Mouse (Mus musculus) heart, embryonic 11.5 days (tissue): Measurements from ENCODE around the gene Tmcc1. TPM values are rescaled to one million over a fixed set of nuclear protein-coding genes. Genes with fewer than 3 reads are reported as not detected.

Experiments used
- ATAC-seq: fragments of 200-750 bp; cut with Nextera tagmentation; replicated peaks from 2 replicates; pipeline ENCODE4 v1.8.0; 2017; ENCODE audit warnings: moderate library complexity; ENCODE audit not compliant: insufficient number of reproducible peaks, low FRiP score, low TSS enrichment
- H3K27ac ChIP-seq: fragments of 300-500 bp; sonication (generic); 2 replicates; pipeline ENCODE4 v1.5.1; 2014; ENCODE audit warnings: mild to moderate bottlenecking, low read depth, low read length
- H3K27me3 ChIP-seq: fragments of 300-500 bp; sonication (generic); 2 replicates; pipeline ENCODE4 v1.6.1; 2014; ENCODE audit warnings: mild to moderate bottlenecking, low read length, mixed read lengths; ENCODE audit not compliant: control insufficient read depth, insufficient read depth
- H3K36me3 ChIP-seq: fragments of 300-500 bp; sonication (generic); 2 replicates; pipeline ENCODE4 v1.6.1; 2014; ENCODE audit warnings: mild to moderate bottlenecking, low read length, moderate library complexity, mixed read lengths; ENCODE audit not compliant: control insufficient read depth, insufficient read depth
- H3K4me1 ChIP-seq: fragments of 300-500 bp; sonication (generic); 2 replicates; pipeline ENCODE4 v1.6.1; 2014; ENCODE audit warnings: low read length; ENCODE audit not compliant: control insufficient read depth, insufficient read depth
- H3K4me2 ChIP-seq: fragments of 300-500 bp; sonication (generic); 2 replicates; pipeline ENCODE4 v1.6.1; 2014; ENCODE audit warnings: mild to moderate bottlenecking, moderate library complexity
- H3K4me3 ChIP-seq: fragments of 300-500 bp; sonication (generic); 2 replicates; pipeline ENCODE4 v1.5.1; 2014; ENCODE audit warnings: low read depth, low read length
- H3K9ac ChIP-seq: fragments of 300-500 bp; sonication (generic); 2 replicates; pipeline ENCODE4 v1.6.1; 2014; ENCODE audit warnings: mild to moderate bottlenecking, low read depth, low read length, moderate library complexity
- H3K9me3 ChIP-seq: fragments of 300-500 bp; sonication (generic); replicated peaks from 2 replicates; pipeline ENCODE4 v1.6.1; 2016; ENCODE audit warnings: low read length; ENCODE audit not compliant: control insufficient read depth
- WGBS: fragments of 180-500 bp; shearing (Covaris S2); extraction: QIAGEN DNeasy Blood & Tissue Kit; methylation state at CpG from one replicate; pipeline ENCODE4 v1.1.7; 2014; ENCODE audit not compliant: insufficient replicate concordance; 5-methylcytosine and 5-hydroxymethylcytosine counted together
- polyA plus RNA-seq: library from polyadenylated mRNA; unstranded; fragments of >200 nt; fragmentation: Nextera tagmentation; extraction: Ambion mirVana; gene quantifications from 2 replicates; pipeline ENCODE4 v1.2.1, GENCODE M21; 2014

The Tmcc1 gene
- polyA plus RNA-seq, 1 experiment from 2014 or later, result 15.0 TPM

DNA sequence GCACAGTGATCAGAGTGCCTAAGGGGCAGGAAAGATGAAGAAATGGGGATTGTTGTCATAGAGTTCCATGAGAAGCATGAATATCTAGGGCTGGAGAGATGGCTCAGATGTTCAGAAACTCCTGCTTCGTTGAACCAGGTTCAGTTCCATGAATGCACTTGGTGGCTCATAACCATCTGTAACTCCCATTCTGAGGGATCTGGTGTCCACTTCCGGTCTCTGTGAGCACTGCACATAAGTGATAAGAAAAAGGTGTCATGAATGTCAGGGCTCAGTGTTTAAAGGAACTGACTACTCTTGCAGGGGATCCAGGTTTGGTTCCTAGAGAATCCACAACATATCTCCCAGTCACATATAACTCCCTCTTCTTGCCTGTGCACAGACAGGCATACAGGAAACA is 6.4 kb upstream of the Tmcc1 start:
- no peak overlapping the region for H3K9ac ChIP-seq
- no peak overlapping the region for H3K27ac ChIP-seq
- H3K4me1 ChIP-seq, result no peaks in the 10 kb centered on the region
- no peak overlapping the region for H3K4me3 ChIP-seq
- H3K9me3 ChIP-seq, result no peaks in the 10 kb centered on the region
- H3K27me3 ChIP-seq, result no peaks in the 10 kb centered on the region
- WGBS, result 56% methylated on average over 2 of the region's 2 CpGs
- H3K36me3 ChIP-seq, result no peaks in the 10 kb centered on the region
- H3K4me2 ChIP-seq, result no peak overlapping the region
- ATAC-seq, result no peak

DNA sequence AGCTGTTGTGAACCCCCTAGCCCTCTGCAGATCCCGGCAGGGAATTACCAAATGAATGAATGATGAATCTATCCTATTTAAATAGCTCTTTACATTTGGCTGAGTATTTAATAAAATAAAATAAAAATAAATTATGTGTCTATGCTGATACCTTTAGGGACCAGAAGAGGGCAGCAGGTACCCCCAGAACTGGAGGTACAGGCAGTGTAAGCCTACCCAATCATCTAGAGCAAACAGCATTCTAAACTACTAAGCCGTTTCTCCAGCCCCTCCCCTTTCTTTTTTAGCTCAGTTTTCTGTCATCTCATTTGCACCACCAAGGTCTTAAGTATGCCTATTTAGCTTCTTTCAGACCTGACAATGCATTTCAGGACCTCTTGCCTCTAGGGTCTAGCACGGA is 4.9 kb upstream of the Tmcc1 start:
- no peak overlapping the region for H3K27ac ChIP-seq
- H3K4me3 ChIP-seq, result no peak overlapping the region
- no peak overlapping the region for H3K4me2 ChIP-seq
- no peak for ATAC-seq
- H3K4me1 ChIP-seq, result no peaks in the 10 kb centered on the region
- no peak overlapping the region for H3K9ac ChIP-seq
- no peaks in the 10 kb centered on the region for H3K9me3 ChIP-seq
- H3K27me3 ChIP-seq, result no peaks in the 10 kb centered on the region
- 36% methylated on average over 3 of the region's 3 CpGs for WGBS
- no peaks in the 10 kb centered on the region for H3K36me3 ChIP-seq

DNA sequence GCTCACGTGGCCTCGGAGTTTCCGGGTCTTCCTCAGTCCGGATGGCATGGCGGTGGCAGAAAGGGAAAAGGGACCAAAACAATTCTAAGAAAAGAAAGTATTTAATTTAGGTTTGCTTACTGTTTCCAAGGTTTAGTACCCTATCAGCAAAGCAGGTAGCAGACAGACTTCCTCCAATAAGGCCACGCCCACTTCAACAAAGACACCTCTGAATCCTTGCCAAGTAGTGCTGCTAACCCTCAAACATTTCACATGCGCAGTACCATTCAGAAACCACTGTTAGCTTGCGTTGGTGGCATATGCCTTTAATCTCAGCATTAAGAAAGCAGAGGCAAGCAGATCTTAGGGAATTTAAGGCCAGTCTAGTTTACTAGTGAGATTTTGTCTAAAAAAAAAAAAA is 2.5 kb upstream of the Tmcc1 start:
- Histone ChIP-seq H3K4me2 (no peak overlapping the region), H3K4me3 (no peak overlapping the region), H3K27ac (no peak overlapping the region), H3K9me3 (no peaks in the 10 kb centered on the region), H3K27me3 (no peaks in the 10 kb centered on the region), H3K9ac (no peak overlapping the region), H3K4me1 (0 out of 2 replicates have a peak, but pooled peaks cover 5% of the 10 kb centered on the region), H3K36me3 (no peaks in the 10 kb centered on the region)
- 57% methylated on average over 8 of the region's 8 CpGs for WGBS
- ATAC-seq, result no peak

DNA sequence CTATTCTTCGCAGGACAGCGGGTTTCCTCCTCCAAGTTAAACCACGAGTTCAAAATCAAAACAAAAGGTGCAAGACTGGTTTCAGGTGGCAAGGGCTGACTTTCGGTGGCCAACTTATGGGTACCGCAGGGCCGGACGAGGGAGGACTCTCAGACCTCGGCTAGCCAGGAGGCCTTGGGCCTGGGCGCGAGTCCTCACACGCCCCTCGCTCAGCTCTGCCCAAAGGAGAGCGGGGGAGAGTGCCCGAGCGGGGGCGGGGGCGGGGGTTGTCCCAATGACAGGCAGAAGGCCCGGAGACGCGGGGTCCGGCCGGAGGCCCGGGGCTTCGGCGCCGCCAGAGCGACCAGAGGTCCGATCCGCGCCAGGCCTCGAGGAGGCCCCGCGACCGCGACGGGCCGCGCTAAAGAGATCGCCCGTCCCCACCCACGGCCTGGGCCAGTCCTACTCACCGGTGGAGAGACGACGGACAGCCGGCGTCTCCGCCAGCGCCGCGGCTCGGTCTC is 426 bp downstream of the Tmcc1 start:
- WGBS, result under 1% methylated on average over 40 of the region's 51 CpGs
- peaks cover 11% of the 10 kb centered on the region; the same call in 1 of the 2 replicates for H3K4me1 ChIP-seq
- peak overlapping the region; percentile 84 for H3K9ac ChIP-seq
- H3K36me3 ChIP-seq, result no peaks in the 10 kb centered on the region
- peak overlapping the region; percentile 79 for H3K4me3 ChIP-seq
- no peaks in the 10 kb centered on the region for H3K27me3 ChIP-seq
- peak; percentile 76 for ATAC-seq
- peak overlapping the region; percentile 70 for H3K27ac ChIP-seq
- H3K4me2 ChIP-seq, result peak overlapping the region; percentile 68
- no peaks in the 10 kb centered on the region for H3K9me3 ChIP-seq

DNA sequence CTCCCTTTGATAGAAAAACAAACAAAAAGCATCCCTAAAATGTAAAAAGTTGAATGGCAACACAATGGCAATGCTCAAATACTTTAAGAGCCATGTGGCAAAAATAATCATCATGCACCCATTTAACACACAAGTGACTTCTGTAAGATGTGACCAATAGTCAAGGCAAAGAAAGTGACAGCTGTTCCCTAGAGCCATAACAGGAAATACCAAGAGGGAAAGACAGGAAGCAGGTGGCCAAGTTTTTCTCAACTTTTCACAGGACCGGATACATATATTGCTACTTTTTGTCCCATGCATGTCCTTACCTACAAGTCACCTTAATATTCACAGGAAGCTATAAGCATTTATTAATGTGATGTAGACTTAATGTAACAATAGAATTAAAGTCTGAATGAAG is 3.9 kb downstream of the Tmcc1 start:
- Histone ChIP-seq H3K9me3 (no peaks in the 10 kb centered on the region), H3K36me3 (no peaks in the 10 kb centered on the region), H3K9ac (no peak overlapping the region), H3K27ac (0 out of 2 replicates have a peak overlapping the region, but pooled peaks have one; percentile 10), H3K4me2 (no peak overlapping the region), H3K27me3 (no peaks in the 10 kb centered on the region), H3K4me1 (peaks cover 11% of the 10 kb centered on the region; the same call in 1 of the 2 replicates), H3K4me3 (no peak overlapping the region)
- WGBS, result 40% methylated on average over 1 of the region's 1 CpGs
- ATAC-seq, result no peak

DNA sequence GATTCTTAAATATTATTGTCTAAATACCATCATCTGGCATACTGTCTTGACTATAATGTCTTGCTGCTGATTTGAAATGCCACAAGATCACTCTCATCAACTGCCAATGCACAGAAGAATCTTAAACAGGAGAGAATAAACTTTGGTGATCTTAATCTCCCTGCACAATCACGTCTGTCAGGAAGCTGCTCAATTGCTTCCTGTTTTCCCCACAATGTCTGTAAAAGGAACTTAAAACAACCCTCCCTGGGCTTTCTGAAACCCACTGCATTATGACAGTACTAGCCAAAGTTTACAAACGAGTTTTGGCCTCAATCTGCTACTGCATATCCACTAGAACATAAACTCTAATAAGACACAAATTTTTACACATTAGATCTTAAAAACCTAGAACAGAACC is 6.8 kb downstream of the Tmcc1 start:
- Histone ChIP-seq H3K4me1 (peaks cover 11% of the 10 kb centered on the region; the same call in 1 of the 2 replicates), H3K4me2 (no peak overlapping the region), H3K9me3 (no peaks in the 10 kb centered on the region), H3K9ac (no peak overlapping the region), H3K27me3 (no peaks in the 10 kb centered on the region), H3K27ac (no peak overlapping the region), H3K4me3 (no peak overlapping the region), H3K36me3 (no peaks in the 10 kb centered on the region)
- 40% methylated on average over 2 of the region's 2 CpGs for whole genome bisulfite sequencing
- ATAC-seq, result no peak

- H3K27ac ChIP-seq, result no peak overlapping the region
- H3K4me2 ChIP-seq, result no peak overlapping the region
- no peak overlapping the region for H3K4me3 ChIP-seq
- peaks cover 3% of the 10 kb centered on the region; the same call in 1 of the 2 replicates for H3K36me3 ChIP-seq
- no peak for ATAC-seq
- H3K27me3 ChIP-seq, result no peaks in the 10 kb centered on the region
- 77% methylated on average over 5 of the region's 5 CpGs for WGBS
- no peaks in the 10 kb centered on the region for H3K9me3 ChIP-seq
- H3K4me1 ChIP-seq, result no peaks in the 10 kb centered on the region
- no peak overlapping the region for H3K9ac ChIP-seq
Observed at GRCm38 (mm10) chr6:116183509-116183908, 9.8 kb downstream of the Tmcc1 start.

DNA sequence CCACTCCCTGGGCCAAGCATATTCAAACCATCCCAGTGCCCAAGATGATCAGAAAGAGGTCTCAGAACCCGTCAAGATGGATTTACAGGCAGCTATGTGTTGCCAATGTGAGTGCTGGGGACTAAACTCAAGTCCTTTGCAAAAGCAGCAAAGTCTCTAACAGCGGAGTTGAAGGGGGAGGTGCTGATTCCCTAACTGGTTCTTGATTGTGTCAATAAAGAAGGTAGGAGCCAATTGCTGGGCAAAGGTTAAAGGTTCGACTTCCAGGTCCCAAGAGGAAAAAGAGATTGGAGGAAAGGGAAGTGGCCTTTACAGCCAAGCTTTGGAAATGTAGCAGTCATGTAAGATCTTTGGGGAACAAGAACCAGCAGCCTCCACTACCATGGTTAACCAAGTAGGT is 12.6 kb downstream of the Tmcc1 start:
- no peaks in the 10 kb centered on the region for H3K27me3 ChIP-seq
- peaks cover 3% of the 10 kb centered on the region; the same call in 1 of the 2 replicates for H3K36me3 ChIP-seq
- no peak for ATAC-seq
- H3K4me1 ChIP-seq, result no peaks in the 10 kb centered on the region
- no peak overlapping the region for H3K27ac ChIP-seq
- H3K4me2 ChIP-seq, result no peak overlapping the region
- no peaks in the 10 kb centered on the region for H3K9me3 ChIP-seq
- WGBS, result 63% methylated on average over 3 of the region's 3 CpGs
- H3K4me3 ChIP-seq, result no peak overlapping the region
- no peak overlapping the region for H3K9ac ChIP-seq

DNA sequence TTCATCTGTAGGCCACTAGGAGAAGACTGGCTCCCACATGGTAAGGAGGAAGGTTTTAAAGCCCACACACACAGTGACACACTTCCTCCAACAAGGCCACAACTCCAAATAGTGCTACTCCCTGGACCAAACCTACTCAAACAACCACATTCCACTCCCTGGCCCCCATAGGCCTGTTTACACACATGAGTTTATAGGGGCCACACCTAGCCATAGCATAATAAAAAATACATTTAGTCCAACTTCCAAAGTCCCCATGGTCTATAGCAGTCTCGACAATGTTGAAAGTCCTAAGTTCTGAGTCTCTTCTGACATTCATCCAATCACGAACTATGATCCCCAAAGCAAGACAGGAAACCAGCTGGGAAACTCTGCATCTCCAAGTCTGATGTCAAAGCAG is 14.9 kb downstream of the Tmcc1 start:
- Histone ChIP-seq H3K36me3 (peaks cover 3% of the 10 kb centered on the region; the same call in 1 of the 2 replicates), H3K9me3 (no peaks in the 10 kb centered on the region), H3K4me2 (no peak overlapping the region), H3K27me3 (no peaks in the 10 kb centered on the region), H3K9ac (no peak overlapping the region), H3K4me3 (no peak overlapping the region), H3K4me1 (no peaks in the 10 kb centered on the region), H3K27ac (no peak overlapping the region)
- 87% methylated on average over 2 of the region's 2 CpGs for WGBS
- ATAC-seq, result no peak
